Mouse (Mus musculus): ENCODE measurements at regions not wholly inside any gene's neighbourhood (a gene's known extent, or its start where the extent isn't known, plus 50 kb on each side); places are given as distances from the start of the nearest gene placed in this dataset.
"Not testable (repeated sequence)": the region's sequence is repeated elsewhere in the genome, so short reads cannot be mapped to it uniquely, and the experiment has no call there.

- no peak for DNase-seq (ENCODE audit: low spot score)
Observed at GRCm38 (mm10) chr4:143055371-143055770, 157.4 kb downstream of the Prdm2 start.

- no peak for DNase-seq (ENCODE audit: low spot score)
Observed at GRCm38 (mm10) chr4:143053029-143053428, 159.8 kb downstream of the Prdm2 start.

- no peak for DNase-seq (ENCODE audit: low spot score)
Observed at GRCm38 (mm10) chr4:143051205-143051604, 161.6 kb downstream of the Prdm2 start.

- no peak for DNase-seq (ENCODE audit: low spot score)
Observed at GRCm38 (mm10) chr4:143045245-143045644, 167.6 kb downstream of the Prdm2 start.

GRCm38 (mm10) chr4:143042806-143043205 is 170.0 kb downstream of the Prdm2 start:
- no peak for DNase-seq (ENCODE audit: low spot score)

GRCm38 (mm10) chr4:143038626-143039025 is 174.2 kb downstream of the Prdm2 start:
- no peak for DNase-seq (ENCODE audit: low spot score)

GRCm38 (mm10) chr4:143036704-143037103 is 176.1 kb downstream of the Prdm2 start:
- no peak for DNase-seq (ENCODE audit: low spot score)

GRCm38 (mm10) chr4:143035089-143035488 is 177.7 kb downstream of the Prdm2 start:
- DNase-seq (ENCODE audit: low spot score) = not testable (repeated sequence)

- DNase-seq (ENCODE audit: low spot score) = not testable (repeated sequence)
Observed at GRCm38 (mm10) chr4:143034324-143034723, 178.5 kb downstream of the Prdm2 start.

GRCm38 (mm10) chr4:143029813-143030212 is 183.0 kb downstream of the Prdm2 start:
- not testable (repeated sequence) for DNase-seq (ENCODE audit: low spot score)

- peak; percentile 25 for DNase-seq (ENCODE audit: low spot score)
Observed at GRCm38 (mm10) chr4:143027292-143027691, 185.5 kb downstream of the Prdm2 start.

GRCm38 (mm10) chr4:143021242-143021881 is 191.4 kb downstream of the Prdm2 start:
- peak; percentile 23 for DNase-seq (ENCODE audit: low spot score)

- DNase-seq (ENCODE audit: low spot score) = no peak
Observed at GRCm38 (mm10) chr4:143020658-143021057, 192.1 kb downstream of the Prdm2 start.

GRCm38 (mm10) chr4:143012900-143013299 is 199.9 kb downstream of the Prdm2 start:
- DNase-seq (ENCODE audit: low spot score) = no peak

GRCm38 (mm10) chr4:143001961-143002360 is 210.8 kb downstream of the Prdm2 start:
- DNase-seq (ENCODE audit: low spot score) = no peak

GRCm38 (mm10) chr4:143001486-143001885 is 211.3 kb downstream of the Prdm2 start:
- no peak for DNase-seq (ENCODE audit: low spot score)

- no peak for DNase-seq (ENCODE audit: low spot score)
Observed at GRCm38 (mm10) chr4:142996406-142996805, 216.4 kb downstream of the Prdm2 start.

- DNase-seq (ENCODE audit: low spot score) = no peak
Observed at GRCm38 (mm10) chr4:142991401-142991800, 221.4 kb downstream of the Prdm2 start.

- DNase-seq (ENCODE audit: low spot score) = no peak
Observed at GRCm38 (mm10) chr4:142989175-142989574, 223.6 kb downstream of the Prdm2 start.

GRCm38 (mm10) chr4:142983295-142983624 is 229.5 kb downstream of the Prdm2 start:
- no peak for DNase-seq (ENCODE audit: low spot score)

GRCm38 (mm10) chr4:142982585-142983294 is 230.1 kb downstream of the Prdm2 start:
- no peak for DNase-seq (ENCODE audit: low spot score)

- DNase-seq (ENCODE audit: low spot score) = no peak
Observed at GRCm38 (mm10) chr4:142975620-142976019, 237.2 kb downstream of the Prdm2 start.

GRCm38 (mm10) chr4:142970040-142970439 is 242.8 kb downstream of the Prdm2 start:
- DNase-seq (ENCODE audit: low spot score) = no peak

GRCm38 (mm10) chr4:142967604-142968003 is 245.2 kb downstream of the Prdm2 start:
- no peak for DNase-seq (ENCODE audit: low spot score)
